Mouse (Mus musculus): ENCODE measurements around the gene Zbtb12.

DNA sequence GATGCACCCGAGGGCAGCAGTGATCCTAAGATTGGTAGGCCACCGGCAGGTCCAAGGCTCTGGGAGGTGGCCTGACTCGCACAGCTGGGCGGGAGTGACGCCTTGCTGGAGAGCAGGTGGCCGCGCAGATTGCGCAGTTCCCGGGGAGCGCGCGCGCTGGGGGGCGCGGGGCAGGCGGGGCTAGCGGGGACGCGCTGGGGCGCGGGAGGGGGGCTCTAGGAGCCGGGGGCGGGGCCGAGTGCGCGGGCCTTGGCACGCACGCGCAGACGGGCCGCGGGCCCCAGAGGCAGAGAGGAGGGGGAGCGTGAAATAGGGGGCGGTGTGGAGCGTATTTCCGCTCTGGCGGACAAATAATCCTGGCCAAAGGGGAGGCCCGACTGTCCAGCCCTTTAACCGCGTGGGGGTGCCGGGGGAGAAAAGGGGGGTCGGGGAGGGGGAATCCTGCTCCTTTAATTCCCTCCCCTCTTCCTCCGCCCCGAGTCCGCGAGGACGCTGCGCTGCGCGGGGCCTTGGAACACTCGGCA is 14.9 kb downstream of the Zbtb12 start:
- 0 out of 2 replicates have a peak, but pooled peaks have one; percentile 11 for TF ChIP-seq CTCF (IDR thresholded peaks at IDR 0.05; ENCODE audit: low read depth)
- TF ChIP-seq EP300 (IDR thresholded peaks at IDR 0.05; ENCODE audit: low read depth), result peak; percentile 68

All from liver, embryonic 14.5 days (tissue).